Mouse (Mus musculus) frontal cortex, adult (tissue): ENCODE measurements at regions not wholly inside any gene's neighbourhood (a gene's known extent, or its start where the extent isn't known, plus 50 kb on each side); places are given as distances from the start of the nearest gene placed in this dataset.
A peak's percentile ranks its signal among the peaks of the same experiment; 100 is the strongest.

Experiments
- ATAC-seq: cut with Nextera tagmentation; 2 replicates; pipeline ENCODE4 v1.9.2; 2017; ENCODE audit warnings: mild to moderate bottlenecking, moderate library complexity, mixed read lengths; ENCODE audit not compliant: low TSS enrichment

- peak; percentile 81 for ATAC-seq
These were observed 168.7 kb downstream of the Zfp36l1 start for GRCm38 (mm10) chr12:79944090-79944489.

- no peak for ATAC-seq
These were observed 170.2 kb downstream of the Zfp36l1 start for GRCm38 (mm10) chr12:79942563-79943131.

DNA sequence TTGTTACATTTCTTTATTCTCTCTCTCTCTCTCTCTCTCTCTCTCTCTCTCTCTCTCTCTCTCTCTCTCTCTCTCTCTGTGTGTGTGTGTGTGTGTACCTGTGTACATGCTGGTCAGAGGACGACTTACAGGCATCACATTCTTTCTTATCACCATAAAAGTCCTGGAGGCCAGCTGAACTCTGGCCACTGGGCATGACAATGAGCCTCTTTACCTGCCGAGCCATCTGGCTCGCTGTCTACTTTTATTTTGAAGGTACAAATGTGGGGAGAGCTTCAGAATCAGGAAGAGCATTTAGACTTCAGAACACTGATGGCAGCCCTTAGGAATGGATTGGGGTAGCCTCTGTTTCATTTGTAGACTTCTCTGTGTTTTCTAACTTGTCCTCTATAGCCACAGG lies 171.0 kb downstream of the Zfp36l1 start:
- no peak for ATAC-seq

DNA sequence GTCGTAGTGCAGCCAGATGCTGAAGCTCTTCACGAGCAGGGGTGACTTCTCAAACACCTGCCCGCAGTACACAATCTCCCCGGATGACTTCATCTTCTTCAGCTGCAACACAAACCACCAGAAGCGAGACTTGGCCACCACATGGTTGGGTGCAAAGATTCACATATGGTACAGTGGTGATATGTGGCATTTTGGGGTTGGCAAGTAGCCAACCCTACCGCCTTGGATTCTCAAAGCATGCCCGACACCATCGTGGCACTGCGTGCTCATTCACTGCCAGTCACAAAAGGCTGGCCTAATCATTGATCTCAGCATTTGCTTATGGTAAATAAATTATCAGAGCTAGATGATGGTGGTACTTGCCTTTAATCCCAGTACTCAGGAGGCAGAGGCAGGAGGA lies 173.4 kb downstream of the Zfp36l1 start:
- no peak for ATAC-seq

DNA sequence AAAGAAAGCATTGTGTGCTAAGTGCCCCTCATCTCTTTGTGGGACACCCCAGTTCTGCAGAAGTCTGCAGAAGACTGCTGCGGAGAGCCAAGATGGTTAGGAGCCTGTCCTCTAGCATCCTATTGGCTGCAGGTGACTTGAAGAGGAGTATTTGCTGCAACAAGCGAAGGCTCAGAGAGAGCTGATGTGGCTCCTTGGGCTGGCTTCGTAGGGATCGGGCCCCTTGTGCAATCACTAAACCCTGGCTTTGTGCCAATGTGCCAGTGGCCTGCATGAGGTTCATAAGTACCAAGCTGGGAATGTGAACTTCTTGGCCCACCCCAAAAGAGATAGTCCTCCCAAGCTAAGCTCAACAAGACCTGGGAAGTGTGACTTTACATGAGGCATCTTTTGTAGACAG lies 174.9 kb downstream of the Zfp36l1 start:
- ATAC-seq = no peak

DNA sequence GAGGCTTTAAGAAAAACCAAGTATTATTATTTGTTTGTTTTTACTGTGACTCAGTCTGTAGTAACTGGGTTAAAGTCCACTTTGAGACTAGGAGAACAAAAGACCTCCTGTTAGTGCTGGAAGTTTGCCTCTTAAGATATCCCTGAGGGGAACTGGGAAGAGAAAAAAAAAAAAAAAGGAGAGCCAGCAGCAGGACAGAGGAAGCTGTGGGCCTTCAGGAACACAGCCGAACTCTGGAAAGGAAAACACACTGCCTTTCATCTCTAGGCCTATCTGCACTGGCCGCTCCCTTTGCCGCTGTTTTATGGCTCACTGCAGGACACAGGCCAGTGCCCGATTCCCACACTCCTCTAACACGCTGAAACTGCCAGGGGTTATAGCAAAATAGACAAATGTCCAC lies 176.1 kb downstream of the Zfp36l1 start:
- ATAC-seq = no peak

DNA sequence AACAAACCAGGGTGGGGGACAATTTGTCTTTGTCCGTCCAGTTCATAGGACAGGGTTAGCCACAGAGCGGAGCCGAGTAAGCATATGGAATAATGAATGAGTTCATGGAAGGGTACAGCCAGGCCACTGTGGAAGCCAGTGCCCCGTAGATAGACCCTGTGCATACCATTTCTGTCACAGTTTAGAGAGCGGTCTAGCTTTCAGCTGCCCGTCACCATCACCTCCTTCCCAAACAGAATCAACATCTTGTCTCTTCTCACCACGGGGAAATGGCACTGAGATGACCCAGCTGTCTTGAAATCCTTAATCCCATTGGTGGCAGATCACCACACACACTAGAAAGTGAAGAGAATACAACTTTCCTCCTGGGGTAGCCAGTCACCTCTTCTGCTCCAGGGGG lies 178.7 kb downstream of the Zfp36l1 start:
- no peak for ATAC-seq

GRCm38 (mm10) chr12:79932905-79933304 lies 179.9 kb downstream of the Zfp36l1 start:
- ATAC-seq = peak; percentile 60

GRCm38 (mm10) chr12:79931455-79931854 lies 181.4 kb downstream of the Zfp36l1 start:
- no peak for ATAC-seq

GRCm38 (mm10) chr12:79929846-79930245 lies 183.0 kb downstream of the Zfp36l1 start:
- no peak for ATAC-seq

- ATAC-seq = no peak
These were observed 184.0 kb downstream of the Zfp36l1 start for GRCm38 (mm10) chr12:79928739-79929380.

- peak; percentile 50; the same call in 1 of the 2 replicates for ATAC-seq
These were observed 184.5 kb downstream of the Zfp36l1 start for GRCm38 (mm10) chr12:79928298-79928697.

- 0 out of 2 replicates have a peak, but pooled peaks have one; percentile 17 for ATAC-seq
These were observed 186.9 kb downstream of the Zfp36l1 start for GRCm38 (mm10) chr12:79925704-79926588.

GRCm38 (mm10) chr12:79924921-79925703 lies 187.7 kb downstream of the Zfp36l1 start:
- ATAC-seq = peak; percentile 78

DNA sequence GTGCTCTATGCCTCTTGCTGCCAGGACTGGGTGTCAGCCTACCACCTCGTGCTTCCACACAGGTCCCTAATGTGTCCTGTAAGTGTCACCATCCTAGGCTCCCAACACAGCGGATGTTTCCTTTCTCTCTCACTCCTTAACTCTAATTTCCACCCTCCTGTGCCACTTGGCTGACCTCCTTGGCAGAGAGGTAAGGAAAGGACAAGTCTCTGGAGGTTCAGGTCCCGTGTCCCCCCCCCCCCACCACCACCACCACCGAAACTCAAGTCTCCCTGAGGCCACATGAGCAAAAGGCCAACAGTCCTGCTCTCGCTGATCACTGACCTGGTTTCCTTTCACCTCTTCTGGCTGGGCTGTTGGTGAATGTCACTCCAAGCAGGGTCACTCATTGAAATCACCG lies 189.0 kb downstream of the Zfp36l1 start:
- no peak for ATAC-seq

DNA sequence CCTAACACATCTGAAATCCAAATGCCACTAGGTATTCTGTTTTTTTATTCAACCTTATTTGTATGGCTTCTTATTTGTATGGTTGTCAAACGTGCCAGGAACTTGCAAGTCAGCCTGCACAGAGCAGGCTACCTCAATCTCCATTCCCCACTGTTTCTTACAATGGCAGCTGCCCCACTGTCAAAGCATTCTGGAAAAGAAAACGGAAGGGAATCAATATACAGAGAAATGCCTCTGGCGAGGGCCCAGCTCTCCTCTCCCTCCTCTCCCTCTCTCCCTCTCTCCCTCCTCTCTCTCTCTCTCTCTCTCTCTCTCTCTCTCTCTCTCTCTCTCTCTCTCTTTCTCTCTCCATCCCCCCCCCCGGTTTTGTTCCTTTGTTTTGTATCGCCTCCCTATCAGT lies 191.0 kb downstream of the Zfp36l1 start:
- no peak for ATAC-seq

DNA sequence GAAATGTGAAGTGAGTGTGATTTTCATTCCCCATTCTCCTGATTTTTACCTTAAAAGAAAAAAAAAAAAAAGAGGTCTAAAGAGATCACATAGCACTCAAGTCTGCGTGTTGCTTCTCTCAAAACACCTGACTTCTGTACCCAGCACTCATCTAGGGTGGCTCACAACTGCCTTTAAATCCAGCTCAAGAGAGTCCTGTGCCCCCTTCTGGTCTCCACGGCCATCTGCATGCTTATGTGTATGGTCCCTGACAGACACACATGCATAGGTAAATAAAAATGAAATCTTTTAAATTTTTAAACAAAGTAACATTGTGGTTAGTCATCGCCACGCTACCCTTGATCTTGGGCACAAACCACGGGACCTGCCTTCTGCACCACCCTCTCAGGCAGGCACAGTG lies 193.8 kb downstream of the Zfp36l1 start:
- no peak for ATAC-seq

GRCm38 (mm10) chr12:79917634-79918289 lies 195.1 kb downstream of the Zfp36l1 start:
- no peak for ATAC-seq

DNA sequence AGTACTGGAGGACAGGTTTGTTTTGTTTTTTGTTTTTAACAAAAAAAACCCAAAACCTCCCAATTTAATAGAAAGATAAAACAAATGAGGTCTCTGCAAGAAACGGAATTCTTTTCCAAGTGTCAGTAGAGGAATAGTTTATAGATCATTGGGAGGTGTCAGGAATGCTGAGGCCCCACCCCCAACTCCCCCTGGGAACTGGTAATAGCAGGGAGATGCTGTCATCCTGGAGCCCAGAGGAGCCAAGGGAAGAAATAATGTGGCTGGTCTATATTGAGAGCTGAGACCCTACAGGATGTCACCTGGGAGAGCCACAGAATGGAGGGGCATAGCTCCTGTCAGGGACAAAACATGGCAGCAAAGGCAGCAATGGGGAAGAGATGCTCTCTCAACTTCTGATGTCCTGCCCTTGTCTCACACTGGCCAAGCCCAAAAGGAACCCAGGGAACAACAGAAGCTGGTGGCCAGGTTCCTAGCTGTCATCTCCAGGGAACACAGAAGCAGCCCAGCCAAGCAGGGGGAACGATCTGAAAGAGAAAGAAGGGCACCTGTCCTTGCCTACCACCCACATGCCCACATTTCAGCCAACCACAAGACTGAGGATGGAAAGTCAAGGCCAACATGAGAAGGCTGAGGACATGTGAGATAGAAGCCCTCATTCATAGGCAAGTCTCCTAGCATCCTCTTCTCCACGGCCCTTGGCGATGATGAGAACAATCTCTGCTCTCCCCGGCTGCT lies 195.7 kb downstream of the Zfp36l1 start:
- no peak for ATAC-seq

DNA sequence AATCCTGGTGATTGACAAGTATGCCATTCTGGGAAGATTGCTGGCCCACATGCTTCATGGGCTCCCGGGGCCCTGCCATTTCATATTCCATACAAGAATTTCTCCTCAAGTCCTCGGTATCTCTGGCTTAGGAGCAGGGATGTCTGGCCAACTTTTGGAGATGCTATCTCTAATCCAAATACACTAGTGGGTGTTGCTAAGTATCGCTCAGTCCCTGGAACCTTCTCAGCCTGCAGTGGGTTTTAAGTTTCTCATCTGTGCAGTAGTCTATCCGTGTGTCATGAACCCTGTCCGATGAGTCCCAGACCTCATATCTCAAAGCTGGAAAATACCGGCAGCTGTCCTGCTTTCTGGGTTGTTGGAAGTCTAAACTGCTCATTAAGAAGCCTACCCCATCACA lies 198.9 kb downstream of the Zfp36l1 start:
- no peak for ATAC-seq
